Mouse (Mus musculus) CH12.LX (cell line): ENCODE data around the gene Cep41.

ENCODE experiments used
- BHLHE40 ChIP-seq: IDR thresholded peaks from 2 replicates; pipeline ENCODE4 v1.6.1; 2011; ENCODE audit warnings: mild to moderate bottlenecking, low read depth, low read length, improper control_type of control experiment
- CTCF ChIP-seq, 2 experiments: IDR thresholded peaks in 1 of 2; conservative IDR thresholded peaks in 1 of 2; 2 replicates each; pipeline ENCODE4 v1.5.1; 2011 to 2012; ENCODE audit warnings: low read depth in 2 of 2, low read length in 2 of 2, improper control_type of control experiment in 1 of 2, inconsistent platforms in 1 of 2, mild to moderate bottlenecking in 1 of 2, moderate library complexity in 1 of 2
- JUND ChIP-seq: conservative IDR thresholded peaks from 2 replicates; pipeline ENCODE4 v1.6.1; 2011; ENCODE audit warnings: low read depth, low read length, improper control_type of control experiment
- NELFE ChIP-seq: IDR thresholded peaks from 2 replicates; pipeline ENCODE4 v1.6.1; 2011; ENCODE audit warnings: low read depth, low read length, improper control_type of control experiment

- TF ChIP-seq NELFE (no peak), BHLHE40 (no peak), JUND (no peak), CTCF (conservative IDR thresholded peaks at IDR 0.05 in 1 of 2, IDR thresholded peaks at IDR 0.05 in 1 of 2; ENCODE audit: low read depth in 2 of 2, low read length in 2 of 2) (no peak)
These were observed 77.8 kb downstream of the Cep41 start for GRCm38 (mm10) chr6:30615741-30616140.
